Mouse (Mus musculus) spleen, adult 2 months (tissue): ENCODE data around the gene Exoc4. TPM values are rescaled to one million over a fixed set of nuclear protein-coding genes. Genes with fewer than 3 reads are reported as not detected.

Source experiments
- DNase-seq, 2 experiments: peaks; one replicate each; pipeline versions ENCODE4 v3.0.0 to v3.0.0-alpha.2; 2012 to 2021; ENCODE audit warnings: low spot score in 2 of 2, low read depth in 1 of 2
- H3K27ac ChIP-seq: fragments of 200-500 bp; 2 replicates; pipeline ENCODE4 v1.5.1; 2012; ENCODE audit warnings: low read length, inconsistent platforms; ENCODE audit not compliant: insufficient read depth
- H3K27me3 ChIP-seq: fragments of 200-500 bp; 2 replicates; pipeline ENCODE4 v1.6.1; 2012; ENCODE audit warnings: mild to moderate bottlenecking, moderate library complexity, low read length, inconsistent platforms; ENCODE audit not compliant: control insufficient read depth, insufficient read depth
- H3K36me3 ChIP-seq: fragments of 200-500 bp; 2 replicates; pipeline ENCODE4 v1.6.1; 2012; ENCODE audit warnings: mild to moderate bottlenecking, low read length, inconsistent platforms; ENCODE audit not compliant: control insufficient read depth, insufficient read depth
- H3K4me1 ChIP-seq: fragments of 200-500 bp; 2 replicates; pipeline ENCODE4 v1.6.1; 2011; ENCODE audit warnings: inconsistent platforms; ENCODE audit not compliant: control insufficient read depth, insufficient read depth, insufficient read length
- H3K4me3 ChIP-seq: fragments of 200-500 bp; 2 replicates; pipeline ENCODE4 v1.5.1; 2011; ENCODE audit warnings: mild to moderate bottlenecking, inconsistent platforms; ENCODE audit not compliant: insufficient read depth, insufficient read length; ENCODE audit errors: extremely low read depth
- CTCF ChIP-seq: fragments of 200-500 bp; IDR thresholded peaks from 2 replicates; pipeline ENCODE4 v1.5.1; 2011; ENCODE audit warnings: mild to moderate bottlenecking, inconsistent platforms; ENCODE audit not compliant: insufficient read depth, insufficient read length, insufficient replicate concordance; ENCODE audit errors: extremely low read depth
- POLR2A ChIP-seq: fragments of 200-500 bp; IDR thresholded peaks from 2 replicates; pipeline ENCODE4 v1.6.1; 2011; ENCODE audit warnings: low read depth, low read length, inconsistent platforms
- WGBS: fragments of 180-500 bp; shearing (Covaris S2); methylation state at CpG from one replicate; pipeline ENCODE4 v1.1.7; 2018; 5-methylcytosine and 5-hydroxymethylcytosine counted together
- polyA plus RNA-seq: library from polyadenylated mRNA; depleted of rRNA; stranded (reverse); fragments of >200 nt; gene quantifications from 2 replicates; pipeline ENCODE4 v1.2.3, GENCODE M21; 2012

Exoc4 gene
- polyA plus RNA-seq, 1 experiment, result 4.6 TPM

GRCm38 (mm10) chr6:33769251-33769650 lies 520.4 kb downstream of the Exoc4 start:
- no peaks in the 10 kb centered on the region for H3K36me3 ChIP-seq
- WGBS, result 83% methylated on average over 3 of the region's 3 CpGs
- no peak for TF ChIP-seq CTCF
- no peak for TF ChIP-seq POLR2A
- H3K27me3 ChIP-seq, result no peaks in the 10 kb centered on the region
- H3K4me1 ChIP-seq, result no peaks in the 10 kb centered on the region
- H3K4me3 ChIP-seq, result no peak overlapping the region
- no peak overlapping the region for H3K27ac ChIP-seq
- no peak for DNase-seq

GRCm38 (mm10) chr6:33770021-33770420 lies 521.1 kb downstream of the Exoc4 start:
- TF ChIP-seq CTCF (no peak), POLR2A (no peak)
- no peak for DNase-seq
- no peak overlapping the region for H3K27ac ChIP-seq
- H3K4me3 ChIP-seq, result no peak overlapping the region
- WGBS, result 87% methylated on average over 2 of the region's 2 CpGs
- no peaks in the 10 kb centered on the region for H3K4me1 ChIP-seq
- no peaks in the 10 kb centered on the region for H3K36me3 ChIP-seq
- H3K27me3 ChIP-seq, result no peaks in the 10 kb centered on the region

GRCm38 (mm10) chr6:33772551-33773315 lies 523.8 kb downstream of the Exoc4 start:
- Histone ChIP-seq H3K27ac (no peak overlapping the region), H3K27me3 (no peaks in the 10 kb centered on the region), H3K4me1 (no peaks in the 10 kb centered on the region), H3K4me3 (no peak overlapping the region), H3K36me3 (no peaks in the 10 kb centered on the region)
- 71% methylated on average over 9 of the region's 9 CpGs for WGBS
- TF ChIP-seq CTCF, result no peak
- TF ChIP-seq POLR2A, result no peak
- DNase-seq, result no peak

- 83% methylated on average over 2 of the region's 2 CpGs for WGBS
- Histone ChIP-seq H3K27me3 (no peaks in the 10 kb centered on the region), H3K27ac (no peak overlapping the region), H3K4me1 (no peaks in the 10 kb centered on the region), H3K4me3 (no peak overlapping the region), H3K36me3 (no peaks in the 10 kb centered on the region)
- TF ChIP-seq CTCF, result no peak
- TF ChIP-seq POLR2A, result no peak
- DNase-seq, result no peak
These were observed 543.7 kb downstream of the Exoc4 start for GRCm38 (mm10) chr6:33792604-33793003.

GRCm38 (mm10) chr6:33801254-33801653 lies 552.4 kb downstream of the Exoc4 start:
- no peaks in the 10 kb centered on the region for H3K36me3 ChIP-seq
- DNase-seq, result no peak

GRCm38 (mm10) chr6:33803481-33804098 lies 554.7 kb downstream of the Exoc4 start:
- WGBS, result 90% methylated on average over 3 of the region's 3 CpGs
- Histone ChIP-seq H3K4me3 (no peak overlapping the region), H3K36me3 (no peaks in the 10 kb centered on the region), H3K4me1 (no peaks in the 10 kb centered on the region), H3K27ac (no peak overlapping the region), H3K27me3 (no peaks in the 10 kb centered on the region)
- DNase-seq, result no peak
- TF ChIP-seq POLR2A (no peak), CTCF (no peak)

More at GRCm38 (mm10) chr6:33801254-33801653, 552.4 kb downstream of the Exoc4 start:
- H3K4me1 ChIP-seq, result no peaks in the 10 kb centered on the region
- 87% methylated on average over 3 of the region's 3 CpGs for WGBS
- no peak overlapping the region for H3K4me3 ChIP-seq
- TF ChIP-seq CTCF, result no peak
- TF ChIP-seq POLR2A, result no peak
- H3K27ac ChIP-seq, result no peak overlapping the region
- no peaks in the 10 kb centered on the region for H3K27me3 ChIP-seq

- TF ChIP-seq POLR2A (no peak), CTCF (no peak)
- H3K4me3 ChIP-seq, result no peak overlapping the region
- no peak for DNase-seq
- no peaks in the 10 kb centered on the region for H3K36me3 ChIP-seq
- no peak overlapping the region for H3K27ac ChIP-seq
- H3K4me1 ChIP-seq, result no peaks in the 10 kb centered on the region
- H3K27me3 ChIP-seq, result no peaks in the 10 kb centered on the region
- 67% methylated on average over 2 of the region's 2 CpGs for WGBS
These were observed 555.9 kb downstream of the Exoc4 start for GRCm38 (mm10) chr6:33804775-33805174.
